Mouse (Mus musculus) monocyte, adult 5-6 weeks (primary cell): ENCODE measurements around the gene 4933421I07Rik. TPM values are rescaled to one million over a fixed set of nuclear protein-coding genes. Genes with fewer than 3 reads are reported as not detected.

ENCODE experiments used
- ATAC-seq: fragments of 153-309, 156-312 bp; replicated peaks from 2 replicates; pipeline ENCODE4 v1.8.0; 2017; ENCODE audit warnings: mild to moderate bottlenecking; ENCODE audit not compliant: low TSS enrichment, insufficient number of reproducible peaks, severe bottlenecking, poor library complexity, low FRiP score
- total RNA-seq: library from RNA; stranded (forward); fragments of 200-1000, 200-491, 200-594 nt; gene quantifications from 3 replicates; pipeline ENCODE4 v1.2.3, GENCODE M21; 2017

4933421I07Rik gene
- total RNA-seq: not detected in 3 replicates

DNA sequence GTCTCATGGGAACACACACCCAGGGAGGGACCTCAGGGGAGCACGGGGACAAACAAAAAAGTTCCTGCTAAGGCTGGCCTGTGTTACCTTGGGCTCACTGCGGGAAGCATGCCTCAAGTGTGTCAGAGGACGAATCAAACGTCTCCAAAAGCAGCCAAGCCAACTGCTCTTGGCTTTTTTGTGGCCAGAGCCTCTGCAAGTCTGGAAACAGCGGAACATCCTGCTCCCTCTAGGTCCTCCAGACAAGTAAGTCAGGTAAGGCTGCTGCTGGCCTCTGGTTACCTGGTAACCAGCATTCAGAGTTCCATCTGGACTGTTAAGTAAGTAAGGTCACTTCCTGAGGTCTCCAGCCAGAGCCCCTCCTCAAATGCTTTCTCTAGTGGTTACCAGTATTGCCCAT, at the start of gene 4933421I07Rik:
Gene 4933421I07Rik (minus strand): TSS at position 271 of the 400 bp plus-strand sequence.
- ATAC-seq: no peak

DNA sequence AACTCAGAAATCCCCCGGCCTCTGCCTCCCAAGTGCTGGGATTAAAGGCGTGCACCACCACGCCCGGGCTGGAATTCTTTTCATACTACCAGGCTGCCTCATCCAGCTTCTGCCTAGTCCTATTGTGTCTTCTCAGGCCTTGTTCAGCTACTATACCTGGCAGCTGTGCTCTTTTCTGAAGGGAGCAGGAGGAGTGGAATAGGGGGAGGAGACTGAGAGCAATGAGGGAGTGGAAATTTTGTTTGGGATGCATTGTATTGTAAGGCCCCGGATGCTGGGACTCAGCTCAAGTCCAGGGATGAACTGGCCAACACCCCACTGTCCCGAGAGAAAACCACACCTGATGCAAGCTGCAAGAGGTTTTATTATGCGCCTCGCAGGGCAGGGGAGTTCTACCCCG, 49.4 kb upstream of the 4933421I07Rik start:
- no peak for ATAC-seq

DNA sequence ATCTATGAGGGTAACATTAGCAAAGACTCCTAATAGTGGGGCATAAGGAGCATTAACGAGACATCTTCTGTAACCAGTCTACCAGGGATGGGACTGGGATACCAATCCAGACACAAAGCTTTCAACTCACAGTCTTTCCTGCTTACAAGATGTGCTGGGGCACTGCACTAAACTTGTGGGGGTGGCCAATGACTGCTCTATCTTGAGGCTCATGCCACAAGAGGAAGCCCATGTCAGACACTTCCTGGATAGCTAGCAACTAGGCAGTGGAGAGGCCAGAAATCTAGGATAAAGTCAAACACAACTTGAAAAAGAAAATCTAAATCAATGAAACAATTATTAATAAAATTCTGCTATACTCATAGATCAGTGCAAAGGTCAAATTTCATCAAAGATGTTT, 48.3 kb upstream of the 4933421I07Rik start:
- no peak for ATAC-seq

DNA sequence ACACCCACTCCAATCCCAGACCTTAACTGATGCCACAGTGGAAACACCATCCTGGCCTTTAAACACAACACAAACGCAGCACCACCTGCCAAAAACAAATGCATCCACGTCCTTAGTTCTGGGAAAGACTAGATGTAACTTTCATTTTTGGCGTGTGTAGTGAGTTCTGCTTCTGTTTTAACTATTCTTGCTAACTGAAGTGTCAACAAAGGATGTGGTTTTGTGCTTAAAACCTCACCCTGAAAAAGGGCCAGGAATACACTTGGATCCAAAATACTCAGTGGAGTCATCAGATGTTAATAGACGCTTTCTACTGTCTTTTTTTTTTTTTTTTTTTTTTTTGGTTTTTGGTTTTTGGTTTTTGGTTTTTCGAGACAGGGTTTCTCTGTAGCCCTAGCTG, 42.9 kb upstream of the 4933421I07Rik start:
- ATAC-seq: no peak

DNA sequence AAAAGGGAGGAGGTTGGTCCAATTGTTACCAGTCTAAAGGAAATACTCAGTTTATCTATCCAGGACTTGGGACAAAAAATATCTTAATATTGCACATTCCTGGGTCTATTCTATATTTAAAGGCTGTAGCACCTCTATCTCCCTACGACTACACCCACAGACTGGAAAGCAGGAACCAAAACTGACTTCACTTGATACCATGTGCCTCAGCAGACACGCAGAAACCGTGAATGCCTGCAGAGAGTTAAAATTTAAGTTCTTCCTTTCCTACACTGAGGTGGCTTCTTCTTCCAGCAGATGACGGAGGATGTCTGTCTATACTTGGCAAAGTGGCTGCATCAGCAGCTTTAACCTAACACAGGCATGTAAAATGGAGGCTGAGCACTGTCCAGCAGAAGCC, 42.4 kb upstream of the 4933421I07Rik start:
- no peak for ATAC-seq

DNA sequence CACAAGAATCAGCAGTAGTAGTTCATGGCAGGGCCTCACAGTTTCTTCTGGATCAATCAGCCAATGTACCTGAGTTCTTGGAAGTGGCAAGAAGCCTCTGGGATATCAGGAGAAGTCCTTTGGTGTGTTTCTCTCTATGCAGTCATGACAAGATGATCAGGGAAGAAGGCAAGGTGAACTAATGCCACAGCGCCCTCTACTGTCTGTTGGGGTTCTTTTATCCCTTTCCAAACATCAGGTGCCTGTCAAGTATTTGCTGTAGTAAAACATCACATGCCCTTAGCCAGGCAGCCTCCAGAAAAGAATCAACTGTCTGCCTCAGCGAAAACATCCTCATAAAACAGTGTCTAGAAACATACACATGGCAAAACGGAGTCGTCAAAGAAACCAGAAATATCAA, 6.7 kb upstream of the 4933421I07Rik start:
- ATAC-seq: no peak

DNA sequence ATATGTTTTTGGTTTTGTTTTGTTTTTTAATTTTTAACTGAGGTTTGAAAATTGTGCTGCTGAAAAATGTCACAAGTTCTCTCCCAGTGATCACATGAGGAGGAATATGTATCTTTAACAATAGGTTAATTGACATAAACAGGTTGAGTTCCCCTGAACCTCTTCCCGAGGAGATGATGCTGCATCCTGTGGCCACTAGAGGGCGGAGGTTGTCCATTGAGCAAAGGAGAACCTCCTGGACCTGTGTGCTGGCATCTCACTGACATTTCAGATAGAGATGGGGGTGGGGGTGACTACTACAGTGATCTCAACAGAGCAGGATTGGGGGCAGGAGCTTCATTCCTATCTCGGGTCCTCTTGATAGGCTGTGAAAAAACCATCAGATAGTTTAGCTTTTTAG, 2.7 kb upstream of the 4933421I07Rik start:
- no peak for ATAC-seq

DNA sequence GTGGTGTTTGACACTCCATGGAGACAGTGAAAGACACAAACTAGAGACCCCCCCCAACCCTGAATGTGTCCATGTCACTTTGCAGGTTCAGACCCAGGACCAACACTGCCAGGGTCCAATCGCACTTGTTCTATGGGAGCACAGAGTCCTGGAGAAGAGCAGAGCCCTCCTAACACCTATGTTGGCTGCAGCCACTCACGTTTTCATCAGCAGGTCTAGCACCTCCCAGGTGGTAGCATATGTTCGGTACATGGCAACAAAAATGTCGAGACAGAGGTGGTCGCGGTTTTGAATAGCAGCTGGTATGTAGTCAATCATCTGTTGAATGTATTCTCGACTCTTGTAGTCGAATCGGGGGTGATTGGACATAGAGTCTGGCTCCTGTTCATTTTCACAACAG, 568 bp downstream of the 4933421I07Rik start:
- no peak for ATAC-seq

Other genes starting within 250 kb of the 4933421I07Rik start
- not detected in 3 replicates for gene Vmn2r61, start 188.1 kb downstream of the 4933421I07Rik start, total RNA-seq
- gene Zfp141, start 57.6 kb upstream of the 4933421I07Rik start, total RNA-seq: 8.1 to 14.0 TPM (median 11.0 TPM) in 3 replicates
- not detected in 3 replicates for gene Gm21028, start 130.5 kb upstream of the 4933421I07Rik start, total RNA-seq
- not detected in 3 replicates for gene Zfp977, start 144.4 kb upstream of the 4933421I07Rik start, total RNA-seq
- gene Zfp976, start 194.5 kb upstream of the 4933421I07Rik start, total RNA-seq: 0.19 TPM in 1 of 3 replicates, not detected in the others
- gene Zfp975, start 244.6 kb upstream of the 4933421I07Rik start, total RNA-seq: 0.96 to 3.6 TPM in 2 of 3 replicates, not detected in the other